In genomic region chr9:66168233-66168632, GRCm38 (mm10) we compare ENCODE assay signal across 21 mouse cellular contexts. TPM values are rescaled to one million over a fixed set of nuclear protein-coding genes. Genes with fewer than 3 reads are reported as not detected.
DNase-seq lines count a peak whose midpoint lies in the region; ATAC-seq and TF ChIP-seq lines count a peak whose summit lies in the region.
"Had no signal": no experiment of that assay in that cellular context is flagged by ENCODE, and none has a peak within 500 bp of the region (broad histone marks: within the 10 kb centered on the region; RNA-seq: fewer than 3 reads in every experiment).

No protein-coding gene starts in this region.

- H3K9me3 ChIP-seq in embryonic facial prominence, embryonic 10.5 days: no peaks in the 10 kb centered on the region
- H3K9me3 ChIP-seq in liver, embryonic 13.5 days (replicated peaks): 0 out of 2 replicates have a peak, but pooled peaks cover 2% of the 10 kb centered on the region
- H3K9me3 ChIP-seq: embryonic facial prominence, embryonic 15.5 days; forebrain, embryonic 15.5 days had no signal

- 0 out of 2 replicates have a peak overlapping the region, but pooled peaks have one; percentile 26 for H3K9ac ChIP-seq in liver, embryonic 13.5 days
- H3K9ac ChIP-seq: embryonic facial prominence, embryonic 15.5 days; forebrain, embryonic 15.5 days had no signal

- H3K36me3 ChIP-seq in embryonic facial prominence, embryonic 10.5 days (replicated peaks): no peaks in the 10 kb centered on the region
- peaks cover 12% of the 10 kb centered on the region; the same call in 1 of the 2 replicates for H3K36me3 ChIP-seq in liver, embryonic 13.5 days
- H3K36me3 ChIP-seq: embryonic facial prominence, embryonic 15.5 days; forebrain, embryonic 15.5 days had no signal

- peaks cover 58% of the 10 kb centered on the region for H3K4me1 ChIP-seq in embryonic facial prominence, embryonic 10.5 days
- H3K4me1 ChIP-seq in liver, embryonic 13.5 days (replicated peaks): peaks cover 48% of the 10 kb centered on the region
- no peaks in the 10 kb centered on the region for H3K4me1 ChIP-seq in cerebellum, adult 2 months (ENCODE audit: control insufficient read depth, insufficient read depth, low read length)

- ATAC-seq in liver, embryonic 13.5 days (ENCODE audit: low read depth): peak; percentile 84
- ATAC-seq in megakaryocyte-erythroid progenitor cell, adult 5-6 weeks (replicated peaks; ENCODE audit: low FRiP score, low TSS enrichment, poor library complexity, severe bottlenecking): peak; percentile 69
- ATAC-seq: activated CD4-positive, CD25-positive, alpha-beta regulatory T cell, adult 4 months; forebrain, embryonic 15.5 days; inflammation-experienced regulatory T-cells, adult 6 months had no signal

- TF ChIP-seq POLR2A in cerebellum, adult 2 months (IDR thresholded peaks at IDR 0.05; ENCODE audit: borderline replicate concordance, insufficient read depth, low read length): no peak

- DNase-seq in lung, adult 18-20 months: peak; percentile 54 to 67
- no peak for DNase-seq in lung, postnatal 14 days
- DNase-seq in embryonic facial prominence, embryonic 10.5 days (ENCODE audit: low spot score): peak; percentile 44
- DNase-seq in liver, embryonic 13.5 days: peak; percentile 24
- DNase-seq in cerebellum, adult 2 months: no peak
- no peak for DNase-seq in layer of hippocampus, adult 2 months (ENCODE audit: low spot score in 2 of 2)
- DNase-seq: adrenal gland, postnatal 36 days; cerebellum, postnatal 10 days; heart, adult 2 months; heart, postnatal 4 days; kidney, postnatal 14 days; left cerebral cortex, postnatal 4 days; midbrain, embryonic 14.5 days; spleen, adult 18-20 months; thymus, postnatal 36 days had no signal

- no peak overlapping the region for H3K4me3 ChIP-seq in embryonic facial prominence, embryonic 10.5 days
- no peak overlapping the region for H3K4me3 ChIP-seq in liver, embryonic 13.5 days (replicated peaks)
- H3K4me3 ChIP-seq in cerebellum, adult 2 months (replicated peaks; ENCODE audit: insufficient read depth, low read depth, low read length): no peak overlapping the region
- no peak overlapping the region for H3K4me3 ChIP-seq in layer of hippocampus, adult 2 months
- H3K4me3 ChIP-seq: embryonic facial prominence, embryonic 15.5 days; forebrain, embryonic 15.5 days; heart, adult 2 months had no signal

- 12% methylated on average over 1 of the region's 1 CpGs for WGBS in embryonic facial prominence, embryonic 10.5 days
- WGBS in liver, embryonic 13.5 days (ENCODE audit: insufficient replicate concordance): 4% methylated on average over 1 of the region's 1 CpGs
- 57% methylated on average over 1 of the region's 1 CpGs for WGBS in cerebellum, adult 2 months

- H3K27ac ChIP-seq in embryonic facial prominence, embryonic 10.5 days (replicated peaks): peak overlapping the region; percentile 2; the same call in 1 of the 2 replicates
- peak overlapping the region; percentile 70 for H3K27ac ChIP-seq in liver, embryonic 13.5 days
- H3K27ac ChIP-seq in cerebellum, adult 2 months (ENCODE audit: insufficient read depth, low read length): no peak overlapping the region
- H3K27ac ChIP-seq in layer of hippocampus, adult 2 months: no peak overlapping the region
- H3K27ac ChIP-seq: embryonic facial prominence, embryonic 15.5 days; forebrain, embryonic 15.5 days; heart, adult 2 months had no signal

- H3K27me3 ChIP-seq in embryonic facial prominence, embryonic 10.5 days (replicated peaks; ENCODE audit: low read depth, poor library complexity, severe bottlenecking): no peaks in the 10 kb centered on the region
- no peaks in the 10 kb centered on the region for H3K27me3 ChIP-seq in liver, embryonic 13.5 days
- no peaks in the 10 kb centered on the region for H3K27me3 ChIP-seq in cerebellum, adult 2 months (ENCODE audit: control insufficient read depth, insufficient read depth, low read length)
- H3K27me3 ChIP-seq: CH12.LX; embryonic facial prominence, embryonic 15.5 days; forebrain, embryonic 15.5 days had no signal

- H3K4me2 ChIP-seq in liver, embryonic 13.5 days: no peak overlapping the region
- H3K4me2 ChIP-seq: embryonic facial prominence, embryonic 15.5 days; forebrain, embryonic 15.5 days had no signal

- TF ChIP-seq CTCF in cerebellum, adult 2 months (IDR thresholded peaks at IDR 0.05; ENCODE audit: borderline replicate concordance, insufficient read depth, low read depth, low read length): no peak
- no peak for TF ChIP-seq CTCF in layer of hippocampus, adult 2 months (conservative IDR thresholded peaks at IDR 0.05)

RNA-seq across cellular contexts. Expression of gene Dapk2, which starts 10.2 kb away (rescaled TPM):
- 5.3 and 5.8 TPM in 2 replicates for polyA plus RNA-seq in embryonic facial prominence, embryonic 10.5 days (2016; fragmentation: Nextera tagmentation; extraction: Ambion mirVana)
- 20.5 and 23.8 TPM in 2 replicates for polyA plus RNA-seq in liver, embryonic 13.5 days (2015; fragmentation: Nextera tagmentation; extraction: Ambion mirVana)
- 9.2 and 11.0 TPM in 2 replicates for total RNA-seq in megakaryocyte-erythroid progenitor cell, adult 5-6 weeks (2014; fragmentation: Nextera tagmentation)
- 5.2 and 10.3 TPM in 2 replicates for total RNA-seq in megakaryocyte-erythroid progenitor cell, adult 5-6 weeks (2017)
- polyA plus RNA-seq in cerebellum, adult 2 months (2012; rRNA removed): 3.6 and 3.8 TPM in 2 replicates
- under 1 TPM; 0.47 to 0.61 TPM for total RNA-seq in layer of hippocampus, adult 2 months (2021)

RNA-seq across cellular contexts. Expression of gene Ciao2a, which starts 41.8 kb away (rescaled TPM):
- 159 and 162 TPM in 2 replicates for polyA plus RNA-seq in embryonic facial prominence, embryonic 10.5 days (2016; fragmentation: Nextera tagmentation; extraction: Ambion mirVana)
- polyA plus RNA-seq in liver, embryonic 13.5 days (2015; fragmentation: Nextera tagmentation; extraction: Ambion mirVana): 196 and 222 TPM in 2 replicates
- total RNA-seq in megakaryocyte-erythroid progenitor cell, adult 5-6 weeks (2014; fragmentation: Nextera tagmentation): 167 and 182 TPM in 2 replicates
- 165 and 169 TPM in 2 replicates for total RNA-seq in megakaryocyte-erythroid progenitor cell, adult 5-6 weeks (2017)
- polyA plus RNA-seq in cerebellum, adult 2 months (2012; rRNA removed): 24.3 and 25.9 TPM in 2 replicates
- 10 to 100 TPM; 25.9 to 26.3 TPM for total RNA-seq in layer of hippocampus, adult 2 months (2021)

RNA-seq across cellular contexts. Expression of gene Snx1, which starts 41.8 kb away (rescaled TPM):
- 124 and 129 TPM in 2 replicates for polyA plus RNA-seq in embryonic facial prominence, embryonic 10.5 days (2016; fragmentation: Nextera tagmentation; extraction: Ambion mirVana)
- polyA plus RNA-seq in liver, embryonic 13.5 days (2015; fragmentation: Nextera tagmentation; extraction: Ambion mirVana): 79.7 and 94.6 TPM in 2 replicates
- total RNA-seq in megakaryocyte-erythroid progenitor cell, adult 5-6 weeks (2014; fragmentation: Nextera tagmentation): 99.7 and 107 TPM in 2 replicates
- total RNA-seq in megakaryocyte-erythroid progenitor cell, adult 5-6 weeks (2017): 114 and 128 TPM in 2 replicates
- 111 and 121 TPM in 2 replicates for polyA plus RNA-seq in cerebellum, adult 2 months (2012; rRNA removed)
- 10 to 100 TPM; 85.5 to 86.1 TPM for total RNA-seq in layer of hippocampus, adult 2 months (2021)

Comparison
In these comparisons a context has a peak if more than half of its experiments do, and no peak if none do; other contexts are left out.
1. DNase-seq: peak in lung, adult 18-20 months (2 of 2), embryonic facial prominence, embryonic 10.5 days (single experiment) and liver, embryonic 13.5 days (single experiment); none in lung, postnatal 14 days (single experiment), cerebellum, adult 2 months (0 of 2) and layer of hippocampus, adult 2 months (0 of 2).
2. H3K27ac ChIP-seq: peak in embryonic facial prominence, embryonic 10.5 days (single experiment) and liver, embryonic 13.5 days (single experiment); none in cerebellum, adult 2 months (single experiment) and layer of hippocampus, adult 2 months (single experiment).